In the genomic region with DNA sequence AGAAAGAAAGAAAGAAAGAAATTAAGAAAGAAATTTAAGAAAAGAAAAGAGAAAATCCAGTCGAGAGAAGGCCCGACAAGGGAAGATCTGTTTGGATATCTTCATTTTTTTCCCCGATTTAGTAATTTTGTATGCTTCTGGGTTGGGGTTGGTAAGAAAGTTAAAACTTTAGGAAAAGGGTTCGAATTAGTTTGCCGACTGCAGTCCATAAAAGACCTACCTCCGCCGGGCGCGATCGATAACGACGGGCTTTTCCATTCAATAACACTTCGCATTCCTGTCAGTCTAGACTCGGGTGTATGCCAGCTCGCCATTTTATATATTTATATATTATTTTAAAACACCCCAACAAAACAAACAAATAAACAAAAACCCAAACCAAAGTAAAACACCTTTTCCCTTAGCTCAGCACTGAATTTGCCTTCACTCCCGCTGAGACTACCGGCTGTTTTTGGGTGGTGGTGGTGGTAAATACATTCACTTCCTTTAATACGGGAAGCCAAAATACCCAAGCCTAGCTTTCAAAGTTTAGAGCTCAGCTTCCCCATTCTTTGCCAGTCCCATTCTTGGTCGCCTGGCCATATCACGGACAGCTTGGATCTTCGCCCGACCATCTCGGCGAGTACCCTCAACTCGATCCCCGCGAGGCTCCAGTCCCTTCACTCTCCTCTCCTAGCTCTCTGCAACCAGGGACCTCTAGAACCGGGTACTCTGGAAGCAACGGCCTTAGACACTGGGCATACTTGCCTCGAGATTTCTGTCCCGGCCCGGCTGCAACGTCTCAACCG, we compare ENCODE assay signal across 8 mouse cellular contexts. TPM values are rescaled to one million over a fixed set of nuclear protein-coding genes. Genes with fewer than 3 reads are reported as not detected.
DNase-seq lines count a peak whose midpoint lies in the region; ATAC-seq and TF ChIP-seq lines count a peak whose summit lies in the region.
"Had no signal": no experiment of that assay in that cellular context is flagged by ENCODE, and none has a peak within 500 bp of the region (broad histone marks: within the 10 kb centered on the region; RNA-seq: fewer than 3 reads in every experiment).

No protein-coding gene starts in this region.

- no peaks in the 10 kb centered on the region for H3K4me1 ChIP-seq in embryonic facial prominence, embryonic 14.5 days (ENCODE audit: control insufficient read depth, insufficient read depth, low read length)
- H3K4me1 ChIP-seq in limb, embryonic 10.5 days, result peaks cover 37% of the 10 kb centered on the region
- H3K4me1 ChIP-seq in stomach, postnatal 0 days (replicated peaks; ENCODE audit: control insufficient read depth, insufficient read depth), result no peaks in the 10 kb centered on the region
- H3K4me1 ChIP-seq in heart, embryonic 10.5 days, result peaks cover 26% of the 10 kb centered on the region

- peak overlapping the region; percentile 53 for H3K4me3 ChIP-seq in embryonic facial prominence, embryonic 14.5 days (ENCODE audit: low read depth, low read length)
- H3K4me3 ChIP-seq in limb, embryonic 10.5 days, result peak overlapping the region; percentile 60
- H3K4me3 ChIP-seq in stomach, postnatal 0 days (ENCODE audit: low read depth, low read length), result 0 out of 2 replicates have a peak overlapping the region, but pooled peaks have one; percentile 32
- H3K4me3 ChIP-seq in heart, embryonic 10.5 days, result no peak overlapping the region

- WGBS in embryonic facial prominence, embryonic 14.5 days, result 2% methylated on average over 34 of the region's 34 CpGs
- 1% methylated on average over 34 of the region's 34 CpGs for WGBS in limb, embryonic 10.5 days
- 4% methylated on average over 34 of the region's 34 CpGs for WGBS in stomach, postnatal 0 days
- WGBS in heart, embryonic 10.5 days, result under 1% methylated on average over 34 of the region's 34 CpGs

- ATAC-seq in embryonic facial prominence, embryonic 14.5 days (ENCODE audit: low read depth), result no peak
- no peak for ATAC-seq in stomach, postnatal 0 days (ENCODE audit: low FRiP score, low TSS enrichment)

- peak; percentile 29 for DNase-seq in right cerebral cortex, postnatal 25 days
- no peak for DNase-seq in right cerebral cortex, postnatal 14 days
- DNase-seq in embryonic facial prominence, embryonic 14.5 days (ENCODE audit: low spot score), result no peak
- peak; percentile 64 for DNase-seq in limb, embryonic 10.5 days (ENCODE audit: low spot score)
- DNase-seq in stomach, postnatal 0 days (ENCODE audit: low spot score), result no peak
- DNase-seq in heart, embryonic 10.5 days (ENCODE audit: low spot score), result no peak
- DNase-seq in thymus, postnatal 10 days (ENCODE audit: low spot score in 2 of 2), result no peak

- peak overlapping the region; percentile 86 for H3K27ac ChIP-seq in embryonic facial prominence, embryonic 14.5 days (replicated peaks; ENCODE audit: low read depth, low read length)
- peak overlapping the region; percentile 87 for H3K27ac ChIP-seq in limb, embryonic 10.5 days
- H3K27ac ChIP-seq in stomach, postnatal 0 days (replicated peaks), result no peak overlapping the region
- no peak overlapping the region for H3K27ac ChIP-seq in heart, embryonic 10.5 days
- H3K27ac ChIP-seq: stomach, embryonic 15.5 days had no signal

- H3K9ac ChIP-seq in embryonic facial prominence, embryonic 14.5 days (ENCODE audit: low read depth, low read length), result peak overlapping the region; percentile 79
- no peak overlapping the region for H3K9ac ChIP-seq in stomach, postnatal 0 days (ENCODE audit: low read length)
- H3K9ac ChIP-seq: stomach, embryonic 15.5 days had no signal

- no peaks in the 10 kb centered on the region for H3K9me3 ChIP-seq in embryonic facial prominence, embryonic 14.5 days (ENCODE audit: control insufficient read depth, low read length)
- H3K9me3 ChIP-seq in limb, embryonic 10.5 days (replicated peaks), result no peaks in the 10 kb centered on the region
- H3K9me3 ChIP-seq in stomach, postnatal 0 days (ENCODE audit: control insufficient read depth, low read length), result no peaks in the 10 kb centered on the region
- H3K9me3 ChIP-seq in heart, embryonic 10.5 days, result no peaks in the 10 kb centered on the region
- H3K9me3 ChIP-seq: stomach, embryonic 15.5 days had no signal

- H3K4me2 ChIP-seq in embryonic facial prominence, embryonic 14.5 days (ENCODE audit: low read depth, low read length), result peak overlapping the region; percentile 55
- no peak overlapping the region for H3K4me2 ChIP-seq in stomach, postnatal 0 days (replicated peaks; ENCODE audit: low read depth)

- TF ChIP-seq EP300 in stomach, postnatal 0 days (optimal IDR thresholded peaks at IDR 0.05), result no peak

- TF ChIP-seq CTCF in stomach, postnatal 0 days (IDR thresholded peaks at IDR 0.05; ENCODE audit: low read depth), result no peak

- peaks cover 82% of the 10 kb centered on the region for H3K27me3 ChIP-seq in embryonic facial prominence, embryonic 14.5 days (replicated peaks; ENCODE audit: control insufficient read depth, insufficient read depth, low read length)
- H3K27me3 ChIP-seq in limb, embryonic 10.5 days (ENCODE audit: low read depth, poor library complexity, severe bottlenecking), result peaks cover 100% of the 10 kb centered on the region
- peaks cover 38% of the 10 kb centered on the region for H3K27me3 ChIP-seq in stomach, postnatal 0 days (ENCODE audit: control insufficient read depth, insufficient read depth, low read length)
- H3K27me3 ChIP-seq in heart, embryonic 10.5 days (ENCODE audit: insufficient read depth, poor library complexity, severe bottlenecking), result peaks cover 97% of the 10 kb centered on the region

- H3K36me3 ChIP-seq in embryonic facial prominence, embryonic 14.5 days (ENCODE audit: control insufficient read depth, insufficient read depth, low read length), result no peaks in the 10 kb centered on the region
- H3K36me3 ChIP-seq in limb, embryonic 10.5 days, result no peaks in the 10 kb centered on the region
- H3K36me3 ChIP-seq in stomach, postnatal 0 days (ENCODE audit: control insufficient read depth, insufficient read depth, low read length), result no peaks in the 10 kb centered on the region
- no peaks in the 10 kb centered on the region for H3K36me3 ChIP-seq in heart, embryonic 10.5 days
- H3K36me3 ChIP-seq: stomach, embryonic 15.5 days had no signal

RNA-seq across cellular contexts. Expression of gene Emx2, which starts 2.4 kb away (rescaled TPM):
- 6.9 and 7.5 TPM in 2 replicates for polyA plus RNA-seq in embryonic facial prominence, embryonic 14.5 days (2014; fragmentation: Nextera tagmentation; extraction: Ambion mirVana)
- polyA plus RNA-seq in limb, embryonic 10.5 days (2016; fragmentation: Nextera tagmentation; extraction: Ambion mirVana), result 12.0 and 12.7 TPM in 2 replicates
- 0.05 and 0.08 TPM in 2 replicates for polyA plus RNA-seq in stomach, postnatal 0 days (2015; fragmentation: Nextera tagmentation; extraction: Ambion mirVana)
- 1.1 and 1.7 TPM in 2 replicates for polyA plus RNA-seq in heart, embryonic 10.5 days (2016; fragmentation: Nextera tagmentation; extraction: Ambion mirVana)

Comparison
In these comparisons a context has a peak if more than half of its experiments do, and no peak if none do; other contexts are left out.
1. DNase-seq: peak in right cerebral cortex, postnatal 25 days (single experiment) and limb, embryonic 10.5 days (single experiment); none in right cerebral cortex, postnatal 14 days (single experiment), embryonic facial prominence, embryonic 14.5 days (single experiment), stomach, postnatal 0 days (single experiment), heart, embryonic 10.5 days (single experiment) and thymus, postnatal 10 days (0 of 2).
2. H3K27ac ChIP-seq: peak in embryonic facial prominence, embryonic 14.5 days (single experiment) and limb, embryonic 10.5 days (single experiment); none in stomach, postnatal 0 days (single experiment) and heart, embryonic 10.5 days (single experiment).